Mouse (Mus musculus) brain, embryonic 14.5 days (tissue): ENCODE data around the gene Col9a1.

Experiments
- CTCF ChIP-seq: fragments of 200-500 bp; IDR thresholded peaks from 2 replicates; pipeline ENCODE4 v1.5.1; 2012; ENCODE audit warnings: inconsistent platforms, mild to moderate bottlenecking, moderate library complexity, borderline replicate concordance; ENCODE audit not compliant: insufficient read depth, insufficient read length; ENCODE audit errors: extremely low read depth
- POLR2A ChIP-seq: fragments of 200-500 bp; IDR thresholded peaks from 2 replicates; pipeline ENCODE4 v1.6.1; 2012; ENCODE audit warnings: mild to moderate bottlenecking, inconsistent platforms, borderline replicate concordance; ENCODE audit not compliant: poor library complexity, insufficient read depth, insufficient read length, severe bottlenecking; ENCODE audit errors: extremely low read depth

GRCm38 (mm10) chr1:24300700-24301099 is 123.3 kb downstream of the Col9a1 start:
- TF ChIP-seq CTCF (peak; percentile 24; the same call in 1 of the 2 replicates), POLR2A (no peak)
